Mouse (Mus musculus): ENCODE measurements around the gene Fam219b.

DNA sequence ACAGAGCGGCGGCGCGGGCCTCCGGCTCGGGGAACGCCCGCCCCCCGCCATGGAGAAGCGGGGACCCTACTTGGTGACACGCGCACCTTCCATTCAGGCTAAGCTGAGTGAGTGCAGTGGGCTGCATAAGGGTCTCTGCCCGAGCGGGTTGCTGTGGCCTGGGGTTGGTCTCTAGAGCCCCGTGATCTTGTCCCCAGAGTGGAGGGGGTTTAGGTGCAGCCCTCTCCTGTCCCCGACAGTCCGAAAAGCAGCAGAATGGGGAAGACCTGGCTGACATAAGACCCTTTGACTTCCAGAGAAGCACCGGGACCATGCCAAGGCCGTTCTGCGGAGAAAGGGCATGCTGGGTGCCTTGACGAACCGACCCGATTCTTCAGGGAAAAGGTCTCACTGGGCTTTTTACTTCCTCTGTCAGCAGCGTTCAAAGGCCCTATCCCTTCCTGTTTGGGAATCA lies 427 bp downstream of the Fam219b start:
- TF ChIP-seq CTCF (conservative IDR thresholded peaks at IDR 0.05; ENCODE audit: insufficient read depth, insufficient read length, low read depth, low read length) (no peak), POLR2A (IDR thresholded peaks at IDR 0.05; ENCODE audit: low read depth, low read length) (no peak)

Measured in kidney, adult 2 months (tissue).